Mouse (Mus musculus): ENCODE measurements at regions not wholly inside any gene's neighbourhood (a gene's known extent, or its start where the extent isn't known, plus 50 kb on each side); places are given as distances from the start of the nearest gene placed in this dataset.

DNA sequence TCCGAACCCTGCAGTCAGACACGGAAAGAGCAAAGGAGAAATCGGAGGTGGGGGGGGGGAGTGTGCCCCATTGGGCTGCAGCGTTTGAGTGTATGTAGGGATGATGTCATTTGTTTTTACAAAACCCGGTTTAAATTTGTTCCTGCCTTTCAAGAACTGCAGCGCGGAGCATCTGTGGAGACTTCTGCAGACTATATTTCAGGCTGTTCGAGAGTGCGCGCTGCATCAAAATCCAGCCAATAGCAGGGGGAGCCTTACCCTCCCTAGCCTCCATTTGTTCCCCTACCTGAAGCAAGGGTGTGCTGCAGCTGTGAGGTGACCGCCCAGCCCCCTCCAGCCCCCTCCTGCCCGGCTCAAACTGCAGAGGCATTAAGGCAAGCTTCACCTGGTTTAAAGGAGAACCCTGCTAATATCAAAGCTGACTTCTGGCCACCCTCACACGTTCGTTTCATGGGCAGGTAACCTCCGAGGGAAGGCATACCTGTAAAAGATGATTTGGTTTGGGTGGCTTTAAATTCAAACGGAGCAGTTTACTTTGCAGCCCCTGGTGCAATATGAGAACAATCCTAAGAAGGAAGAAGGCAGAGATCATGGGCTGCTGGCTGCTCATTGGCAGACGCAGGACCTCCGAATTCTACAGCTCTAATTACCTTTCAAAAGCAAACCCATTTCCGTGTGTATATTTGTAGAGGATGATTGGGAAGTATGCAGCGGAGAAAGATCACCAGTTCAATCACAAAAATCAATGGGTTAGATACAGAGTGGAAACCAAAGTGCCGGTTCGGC is 193.3 kb upstream of the Klf12 start:
- Histone ChIP-seq H3K27me3 (ENCODE audit: control insufficient read depth) (no peaks in the 10 kb centered on the region), H3K36me3 (ENCODE audit: control insufficient read depth) (no peaks in the 10 kb centered on the region), H3K9me3 (ENCODE audit: control insufficient read depth, low read length) (no peaks in the 10 kb centered on the region), H3K4me1 (ENCODE audit: control insufficient read depth) (no peaks in the 10 kb centered on the region), H3K4me3 (replicated peaks) (no peak overlapping the region)
- TF ChIP-seq TAL1 (IDR thresholded peaks at IDR 0.05; ENCODE audit: low read length) (no peak), GATA1 (IDR thresholded peaks at IDR 0.05; ENCODE audit: low read length) (no peak)

DNA sequence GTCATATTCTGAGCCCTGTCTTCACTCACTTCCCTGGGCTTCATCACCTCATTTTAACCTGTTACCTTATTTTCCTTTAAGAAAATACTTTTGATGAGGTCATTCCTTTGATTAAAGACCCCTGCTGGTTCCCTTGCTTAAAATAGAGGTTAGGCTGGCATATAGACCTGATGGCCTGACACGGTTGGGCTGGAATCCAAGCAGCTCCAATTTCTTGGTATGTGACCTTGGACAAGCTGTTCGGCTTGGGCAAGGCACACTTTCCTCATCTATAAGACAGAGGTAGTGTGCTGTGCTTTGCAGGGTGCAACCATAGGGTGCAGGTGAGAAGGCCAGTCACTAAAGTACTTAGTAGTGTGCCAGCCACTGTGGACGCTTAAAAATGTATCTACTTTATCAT is 183.8 kb upstream of the Klf12 start:
- Histone ChIP-seq H3K4me3 (replicated peaks) (no peak overlapping the region), H3K36me3 (ENCODE audit: control insufficient read depth) (no peaks in the 10 kb centered on the region), H3K9me3 (ENCODE audit: control insufficient read depth, low read length) (no peaks in the 10 kb centered on the region), H3K4me1 (ENCODE audit: control insufficient read depth) (no peaks in the 10 kb centered on the region), H3K27me3 (ENCODE audit: control insufficient read depth) (no peaks in the 10 kb centered on the region)
- TF ChIP-seq GATA1 (IDR thresholded peaks at IDR 0.05; ENCODE audit: low read length) (no peak), TAL1 (IDR thresholded peaks at IDR 0.05; ENCODE audit: low read length) (no peak)

DNA sequence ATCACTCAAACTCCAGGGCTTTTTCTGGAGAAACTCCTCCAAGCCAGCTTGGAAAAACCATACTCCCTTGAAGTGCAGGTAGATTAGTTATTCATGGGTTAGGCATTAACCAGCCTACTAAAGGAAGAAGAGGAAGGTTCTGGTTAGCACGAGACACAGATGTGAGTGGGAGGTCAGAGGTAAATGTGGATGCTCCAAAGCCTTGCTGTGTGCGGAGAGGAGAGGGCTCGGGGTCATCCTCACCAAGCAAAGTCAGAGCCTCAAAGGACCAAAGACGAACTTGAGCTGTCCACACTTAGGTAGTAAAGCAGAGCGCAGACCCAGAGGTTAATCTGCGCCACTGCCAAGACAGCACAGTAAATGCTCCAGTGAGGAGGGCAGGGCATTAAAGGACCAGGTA is 177.8 kb upstream of the Klf12 start:
- H3K27me3 ChIP-seq (ENCODE audit: control insufficient read depth) = no peaks in the 10 kb centered on the region
- TF ChIP-seq TAL1 (IDR thresholded peaks at IDR 0.05; ENCODE audit: low read length) = no peak
- no peak for TF ChIP-seq GATA1 (IDR thresholded peaks at IDR 0.05; ENCODE audit: low read length)

DNA sequence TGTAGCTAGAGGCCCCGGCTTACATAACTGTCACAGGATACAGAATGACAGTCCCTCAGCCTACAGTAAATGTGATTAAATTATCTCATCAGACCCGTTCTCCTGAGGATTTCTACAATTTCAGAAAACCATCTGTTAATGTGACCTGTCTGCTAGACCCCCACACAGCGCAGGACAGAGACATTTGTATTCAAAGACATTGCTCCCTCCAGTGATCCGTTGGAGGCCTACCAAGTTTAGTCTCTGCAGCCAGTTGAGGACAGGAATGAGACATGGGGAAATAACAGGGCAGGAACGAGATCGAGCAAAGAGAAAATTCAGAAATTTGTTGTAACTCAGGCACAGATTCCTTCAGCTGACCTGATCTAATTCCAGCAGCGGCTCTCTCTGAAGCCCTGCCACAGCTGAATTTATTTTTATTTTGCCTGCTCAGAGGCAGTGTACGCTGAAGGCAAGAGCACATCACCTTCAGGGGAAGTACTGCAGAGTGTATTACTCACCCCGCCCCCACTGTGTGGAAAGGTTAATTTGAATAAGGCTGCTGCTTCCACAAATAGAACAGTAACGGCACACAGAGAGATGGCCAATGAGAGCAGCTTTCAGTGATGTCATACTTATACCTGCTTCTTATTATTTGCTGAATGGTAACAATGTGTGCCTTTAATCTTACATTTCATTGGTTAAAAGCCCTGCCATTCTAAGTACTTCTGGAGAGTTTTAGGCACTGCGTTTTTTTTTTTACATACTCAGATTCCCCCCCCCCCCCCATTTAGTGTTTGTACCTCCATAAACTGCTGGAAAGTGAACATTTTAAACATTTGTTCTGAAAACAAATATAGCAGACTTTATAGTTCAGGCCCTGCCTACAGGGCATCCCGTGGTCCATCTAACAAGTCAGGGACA is 176.9 kb upstream of the Klf12 start:
- H3K4me3 ChIP-seq (replicated peaks) = no peak overlapping the region
- H3K9me3 ChIP-seq (ENCODE audit: control insufficient read depth, low read length) = no peaks in the 10 kb centered on the region
- no peaks in the 10 kb centered on the region for H3K36me3 ChIP-seq (ENCODE audit: control insufficient read depth)
- TF ChIP-seq TAL1 (IDR thresholded peaks at IDR 0.05; ENCODE audit: low read length) = no peak
- no peak for TF ChIP-seq GATA1 (IDR thresholded peaks at IDR 0.05; ENCODE audit: low read length)
- no peaks in the 10 kb centered on the region for H3K4me1 ChIP-seq (ENCODE audit: control insufficient read depth)
- H3K27me3 ChIP-seq (ENCODE audit: control insufficient read depth) = no peaks in the 10 kb centered on the region

More for the DNA sequence above, 177.8 kb upstream of the Klf12 start:
- Histone ChIP-seq H3K4me3 (replicated peaks) (no peak overlapping the region), H3K9me3 (ENCODE audit: control insufficient read depth, low read length) (no peaks in the 10 kb centered on the region), H3K36me3 (ENCODE audit: control insufficient read depth) (no peaks in the 10 kb centered on the region), H3K4me1 (ENCODE audit: control insufficient read depth) (no peaks in the 10 kb centered on the region)

DNA sequence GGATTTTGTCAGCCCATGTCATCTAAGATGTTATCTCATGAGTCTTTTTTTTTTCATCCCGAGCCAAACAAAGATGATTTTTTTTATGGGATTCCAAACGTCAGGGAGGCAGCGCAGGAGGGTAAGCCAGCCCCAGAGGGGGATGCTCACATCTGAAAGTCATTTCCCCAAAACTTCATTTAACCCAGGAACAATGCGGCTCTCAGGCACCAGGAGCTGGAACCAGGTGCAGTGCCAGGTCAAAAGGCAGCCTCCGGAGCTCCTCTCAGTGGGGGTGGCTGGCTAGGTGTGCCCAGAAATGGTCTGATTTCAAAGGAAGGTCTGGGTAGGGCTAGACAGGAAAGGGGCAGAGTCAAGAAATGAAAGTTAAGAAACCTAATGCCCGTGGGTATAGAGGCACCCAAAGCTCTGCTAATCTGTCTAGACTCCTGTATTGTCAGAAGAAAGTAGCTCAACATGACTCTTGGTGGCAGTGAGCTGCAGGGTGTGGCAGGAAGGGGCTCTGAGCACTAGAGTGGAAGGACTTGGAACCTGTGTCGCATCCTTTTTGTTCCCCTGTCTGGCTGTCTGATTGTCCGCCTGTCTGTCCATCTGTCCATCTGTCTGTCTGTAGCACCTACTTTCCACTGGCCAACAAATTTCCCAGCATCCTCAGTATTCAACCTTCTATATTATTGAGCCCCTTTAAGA is 175.3 kb upstream of the Klf12 start:
- no peak for TF ChIP-seq GATA1 (IDR thresholded peaks at IDR 0.05; ENCODE audit: low read length)
- no peak for TF ChIP-seq TAL1 (IDR thresholded peaks at IDR 0.05; ENCODE audit: low read length)
- H3K4me1 ChIP-seq (ENCODE audit: control insufficient read depth) = no peaks in the 10 kb centered on the region
- H3K36me3 ChIP-seq (ENCODE audit: control insufficient read depth) = no peaks in the 10 kb centered on the region
- no peaks in the 10 kb centered on the region for H3K27me3 ChIP-seq (ENCODE audit: control insufficient read depth)
- H3K4me3 ChIP-seq (replicated peaks) = no peak overlapping the region
- no peaks in the 10 kb centered on the region for H3K9me3 ChIP-seq (ENCODE audit: control insufficient read depth, low read length)

DNA sequence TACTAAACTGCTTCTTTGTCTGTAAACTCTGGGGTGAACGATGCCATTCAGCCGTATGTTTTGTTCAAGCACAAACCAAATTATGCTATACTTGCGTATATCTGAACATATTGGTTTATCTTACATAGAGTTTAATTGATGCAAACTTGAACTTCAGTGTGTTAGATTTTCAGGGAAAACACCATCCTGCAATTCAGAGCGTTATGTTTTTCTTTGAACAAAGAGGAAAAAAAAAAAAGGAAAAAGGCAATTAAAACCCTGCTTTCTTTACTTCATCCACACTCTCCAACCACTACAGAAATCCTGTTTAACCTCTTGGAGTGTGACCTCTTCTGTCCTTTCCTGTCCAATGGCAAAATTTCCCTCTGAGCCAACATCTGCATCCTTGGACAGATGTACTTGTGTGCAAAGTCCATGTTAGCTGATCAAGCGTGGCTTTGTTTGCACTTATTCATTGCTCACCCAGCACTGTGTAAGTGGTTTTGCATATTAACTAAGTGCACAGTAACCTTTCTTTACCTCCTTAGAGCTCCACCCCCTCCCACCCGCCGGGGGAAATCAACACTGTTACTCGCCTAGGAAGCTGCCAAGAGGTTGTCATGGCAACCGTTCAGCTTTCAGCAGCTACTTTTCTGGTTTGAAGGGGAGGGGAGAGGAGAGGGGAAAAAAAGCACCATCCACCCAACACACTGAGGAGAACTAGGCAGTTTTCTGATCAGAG is 174.4 kb upstream of the Klf12 start:
- H3K36me3 ChIP-seq (ENCODE audit: control insufficient read depth) = no peaks in the 10 kb centered on the region

DNA sequence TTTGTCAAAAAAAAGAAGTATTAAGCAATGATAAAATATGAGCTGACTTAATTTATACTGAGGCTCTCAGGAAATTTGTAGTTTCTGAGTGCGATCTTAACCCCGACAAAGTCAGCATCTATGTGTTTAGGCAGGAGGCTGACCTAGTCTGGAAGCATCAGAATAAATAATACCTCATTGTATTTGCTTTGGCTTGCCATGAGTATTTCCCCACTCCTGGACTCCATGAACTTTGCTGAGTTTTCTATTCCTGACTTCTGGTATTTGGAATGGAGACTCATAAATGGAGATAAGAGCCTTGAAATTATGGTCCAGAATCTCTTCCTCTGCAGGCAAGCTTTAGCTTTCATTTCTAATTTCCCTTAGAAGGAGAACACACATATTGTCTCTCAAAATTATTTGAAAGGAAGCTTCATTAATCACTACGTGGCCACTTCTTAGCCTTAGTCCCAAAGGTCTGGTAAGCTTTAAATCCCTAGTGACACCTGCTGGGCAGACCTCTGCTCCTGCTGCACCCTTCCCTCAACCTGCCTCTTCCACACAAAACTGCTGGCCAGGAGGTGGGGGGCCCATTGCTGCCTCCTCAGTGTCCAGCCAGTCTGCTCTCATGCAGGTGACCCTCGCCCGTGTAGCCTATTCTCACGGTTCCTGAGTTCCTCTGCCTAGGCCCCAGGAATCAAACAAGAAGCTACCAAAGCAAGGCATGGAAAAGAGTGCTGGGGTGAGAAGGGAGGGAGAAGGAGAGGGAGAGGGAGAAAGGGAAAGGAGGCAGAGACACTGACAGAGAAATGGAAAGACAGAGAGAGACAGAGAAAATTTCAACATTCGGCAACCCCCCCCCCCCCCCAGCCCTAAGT is 173.6 kb upstream of the Klf12 start:
- Histone ChIP-seq H3K9me3 (ENCODE audit: control insufficient read depth, low read length) (no peaks in the 10 kb centered on the region), H3K4me3 (replicated peaks) (no peak overlapping the region), H3K36me3 (ENCODE audit: control insufficient read depth) (no peaks in the 10 kb centered on the region), H3K4me1 (ENCODE audit: control insufficient read depth) (no peaks in the 10 kb centered on the region), H3K27me3 (ENCODE audit: control insufficient read depth) (no peaks in the 10 kb centered on the region)
- TF ChIP-seq GATA1 (IDR thresholded peaks at IDR 0.05; ENCODE audit: low read length) = no peak
- TF ChIP-seq TAL1 (IDR thresholded peaks at IDR 0.05; ENCODE audit: low read length) = no peak

More for the DNA sequence above, 174.4 kb upstream of the Klf12 start:
- H3K4me3 ChIP-seq (replicated peaks) = no peak overlapping the region
- no peaks in the 10 kb centered on the region for H3K4me1 ChIP-seq (ENCODE audit: control insufficient read depth)
- H3K27me3 ChIP-seq (ENCODE audit: control insufficient read depth) = no peaks in the 10 kb centered on the region
- H3K9me3 ChIP-seq (ENCODE audit: control insufficient read depth, low read length) = no peaks in the 10 kb centered on the region
- no peak for TF ChIP-seq TAL1 (IDR thresholded peaks at IDR 0.05; ENCODE audit: low read length)
- no peak for TF ChIP-seq GATA1 (IDR thresholded peaks at IDR 0.05; ENCODE audit: low read length)

DNA sequence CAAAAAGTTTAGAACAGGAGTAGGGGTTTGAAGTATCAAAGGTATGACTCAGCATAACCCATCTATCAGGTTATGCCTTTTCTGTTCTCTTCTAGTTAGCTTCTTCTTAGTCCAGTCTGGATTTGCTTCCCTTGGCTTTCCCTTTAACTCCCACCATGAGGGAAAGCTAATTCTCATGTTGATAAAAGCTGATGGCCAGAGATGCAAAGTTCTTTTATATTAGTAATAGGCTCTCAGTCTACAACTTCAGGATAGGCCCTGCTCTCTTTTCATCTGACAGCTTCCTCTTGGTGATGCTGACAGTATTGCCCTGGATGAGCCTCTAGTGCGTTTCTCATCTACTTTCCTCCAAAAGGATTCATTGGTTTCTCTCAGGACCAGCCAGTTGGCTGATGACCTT is 161.7 kb upstream of the Klf12 start:
- H3K36me3 ChIP-seq (ENCODE audit: control insufficient read depth) = no peaks in the 10 kb centered on the region
- no peaks in the 10 kb centered on the region for H3K4me1 ChIP-seq (ENCODE audit: control insufficient read depth)
- peaks cover 2% of the 10 kb centered on the region; the same call in 1 of the 2 replicates for H3K9me3 ChIP-seq (ENCODE audit: control insufficient read depth, low read length)
- TF ChIP-seq TAL1 (IDR thresholded peaks at IDR 0.05; ENCODE audit: low read length) = no peak
- no peak for TF ChIP-seq GATA1 (IDR thresholded peaks at IDR 0.05; ENCODE audit: low read length)
- H3K27me3 ChIP-seq (ENCODE audit: control insufficient read depth) = no peaks in the 10 kb centered on the region
- H3K4me3 ChIP-seq (replicated peaks) = no peak overlapping the region
